Mouse (Mus musculus) CH12.LX (cell line): ENCODE measurements around the gene Mrps30. TPM values are rescaled to one million over a fixed set of nuclear protein-coding genes. Genes with fewer than 3 reads are reported as not detected.

Experiments used
- DNase-seq: peaks from one replicate; pipeline ENCODE4 v3.0.0-alpha.2; 2013; ENCODE audit errors: extremely low read depth
- H3K27ac ChIP-seq: 2 replicates; pipeline ENCODE4 v1.5.1; 2012; ENCODE audit warnings: low read depth, mild to moderate bottlenecking, control low read depth, moderate library complexity; ENCODE audit not compliant: insufficient read depth
- H3K27me3 ChIP-seq: replicated peaks from 2 replicates; pipeline ENCODE3; 2012; ENCODE audit warnings: inconsistent platforms
- H3K36me3 ChIP-seq, 2 experiments: replicated peaks in 1 of 2; 2 replicates each; pipeline versions ENCODE3 to v1.6.1; 2012; ENCODE audit warnings: inconsistent platforms in 1 of 2, low read length in 1 of 2, mild to moderate bottlenecking in 1 of 2, mixed read lengths in 1 of 2, moderate library complexity in 1 of 2; ENCODE audit not compliant: control insufficient read depth in 1 of 2, insufficient read depth in 1 of 2
- H3K4me1 ChIP-seq, 2 experiments: 2 replicates each; pipeline ENCODE4 v1.6.1; 2012; ENCODE audit warnings: inconsistent platforms in 1 of 2, moderate library complexity in 1 of 2; ENCODE audit not compliant: insufficient read depth in 2 of 2, control insufficient read depth in 1 of 2
- H3K4me2 ChIP-seq: 2 replicates; pipeline ENCODE4 v1.6.1; 2012; ENCODE audit warnings: low read depth, mild to moderate bottlenecking, control low read depth; ENCODE audit not compliant: poor library complexity, insufficient read depth, severe bottlenecking
- H3K4me3 ChIP-seq, 3 experiments: fragments of 150-350 bp in 1 of 3; sonication (generic) in 1 of 3; replicated peaks in 1 of 3; 2 replicates each; pipeline versions ENCODE3 to v1.5.1; 2011 to 2012; ENCODE audit warnings: low read depth in 2 of 3, low read length in 2 of 3, mild to moderate bottlenecking in 2 of 3, moderate library complexity in 2 of 3, control low read depth in 1 of 3, improper control_type of control experiment in 1 of 3, inconsistent platforms in 1 of 3, mixed read lengths in 1 of 3; ENCODE audit not compliant: poor library complexity in 1 of 3
- H3K79me2 ChIP-seq: replicated peaks from 2 replicates; pipeline ENCODE4 v1.6.1; 2012; ENCODE audit warnings: mild to moderate bottlenecking, moderate library complexity; ENCODE audit not compliant: control insufficient read depth, poor library complexity, insufficient read depth, severe bottlenecking; ENCODE audit errors: extremely low read depth
- H3K9ac ChIP-seq: 2 replicates; pipeline ENCODE4 v1.6.1; 2012; ENCODE audit warnings: low read depth, mild to moderate bottlenecking, control low read depth, moderate library complexity; ENCODE audit not compliant: insufficient read depth
- H3K9me3 ChIP-seq: replicated peaks from 2 replicates; pipeline ENCODE3; 2012; ENCODE audit warnings: low read length, inconsistent platforms, mixed read lengths
- CHD1 ChIP-seq: IDR thresholded peaks from 2 replicates; pipeline ENCODE4 v1.6.1; 2012; ENCODE audit warnings: low read depth, low read length, improper control_type of control experiment, inconsistent platforms
- CTCF ChIP-seq, 2 experiments: IDR thresholded peaks in 1 of 2; conservative IDR thresholded peaks in 1 of 2; 2 replicates each; pipeline ENCODE4 v1.5.1; 2011 to 2012; ENCODE audit warnings: low read depth in 2 of 2, low read length in 2 of 2, improper control_type of control experiment in 1 of 2, inconsistent platforms in 1 of 2, mild to moderate bottlenecking in 1 of 2, moderate library complexity in 1 of 2
- E2F4 ChIP-seq: IDR thresholded peaks from 2 replicates; pipeline ENCODE4 v1.6.1; 2011; ENCODE audit warnings: low read depth, low read length, improper control_type of control experiment; ENCODE audit not compliant: insufficient replicate concordance
- ELF1 ChIP-seq: IDR thresholded peaks from 2 replicates; pipeline ENCODE4 v1.6.1; 2014; ENCODE audit warnings: low read depth, mild to moderate bottlenecking, inconsistent platforms, low read length, improper control_type of control experiment
- EP300 ChIP-seq: IDR thresholded peaks from 2 replicates; pipeline ENCODE4 v1.6.1; 2011; ENCODE audit warnings: low read length, improper control_type of control experiment
- JUND ChIP-seq: conservative IDR thresholded peaks from 2 replicates; pipeline ENCODE4 v1.6.1; 2011; ENCODE audit warnings: low read depth, low read length, improper control_type of control experiment
- KAT2A ChIP-seq: IDR thresholded peaks from 2 replicates; pipeline ENCODE4 v1.6.1; 2012; ENCODE audit warnings: low read length, improper control_type of control experiment, inconsistent platforms; ENCODE audit not compliant: insufficient replicate concordance
- MXI1 ChIP-seq: IDR thresholded peaks from 2 replicates; pipeline ENCODE4 v1.6.1; 2011; ENCODE audit warnings: mild to moderate bottlenecking, low read depth, low read length, improper control_type of control experiment
- MYC ChIP-seq: IDR thresholded peaks from 2 replicates; pipeline ENCODE4 v1.6.1; 2011; ENCODE audit warnings: low read depth, mild to moderate bottlenecking, improper control_type of control experiment, low read length
- NELFE ChIP-seq: IDR thresholded peaks from 2 replicates; pipeline ENCODE4 v1.6.1; 2011; ENCODE audit warnings: low read depth, low read length, improper control_type of control experiment
- NRF1 ChIP-seq: IDR thresholded peaks from 2 replicates; pipeline ENCODE4 v1.6.1; 2014; ENCODE audit warnings: low read depth, mild to moderate bottlenecking, inconsistent platforms, low read length, improper control_type of control experiment, moderate library complexity
- POLR2AphosphoS2 ChIP-seq: IDR thresholded peaks from 2 replicates; pipeline ENCODE4 v1.6.1; 2011; ENCODE audit warnings: low read depth, low read length, improper control_type of control experiment
- RCOR1 ChIP-seq: conservative IDR thresholded peaks from 2 replicates; pipeline ENCODE4 v1.6.1; 2012; ENCODE audit warnings: low read depth, mild to moderate bottlenecking, inconsistent platforms, low read length, improper control_type of control experiment
- SIN3A ChIP-seq: IDR thresholded peaks from 2 replicates; pipeline ENCODE4 v1.6.1; 2012; ENCODE audit warnings: low read length, improper control_type of control experiment, inconsistent platforms
- SMC3 ChIP-seq: IDR thresholded peaks from 2 replicates; pipeline ENCODE4 v1.6.1; 2011; ENCODE audit warnings: low read depth, low read length, improper control_type of control experiment
- UBTF ChIP-seq: IDR thresholded peaks from 2 replicates; pipeline ENCODE4 v1.6.1; 2012; ENCODE audit warnings: low read depth, mild to moderate bottlenecking, inconsistent platforms, low read length, improper control_type of control experiment, moderate library complexity
- ZMIZ1 ChIP-seq: IDR thresholded peaks from 2 replicates; pipeline ENCODE4 v1.6.1; 2012; ENCODE audit warnings: low read depth, mild to moderate bottlenecking, inconsistent platforms, low read length, improper control_type of control experiment
- ZNF384 ChIP-seq: IDR thresholded peaks from 2 replicates; pipeline ENCODE4 v1.6.1; 2012; ENCODE audit warnings: low read depth, low read length, improper control_type of control experiment, inconsistent platforms
- dilution Hi-C: fragments of 300-500 bp; cut with MboI; formaldehyde crosslinking; loops from 2 replicates; pipeline ENCODE4 v1.14.3; 2020; ENCODE audit warnings: low sequenced_read_pairs; ENCODE audit not compliant: extremely low pct_unique_long_range_greater_than_20kb, extremely low pct_ligation_motif_present
- in situ Hi-C: fragments of 300-500 bp; cut with MboI; formaldehyde crosslinking; loops from 3 replicates; pipeline ENCODE4 v1.14.3; 2019; ENCODE audit warnings: low sequenced_read_pairs, low pct_ligation_motif_present, low pct_unique_long_range_greater_than_20kb, mixed read lengths
- polyA plus RNA-seq: library from polyadenylated mRNA; unstranded; fragments of >175 nt; gene quantifications from 2 replicates; pipeline ENCODE4 v1.2.1, GENCODE M21; 2012; ENCODE audit warnings: low read depth; ENCODE audit not compliant: insufficient read length
- total RNA-seq, 2 experiments: library from RNA; depleted of rRNA; stranded (reverse); fragments of 300-350 nt in 1 of 2; fragments of >200 nt in 1 of 2; gene quantifications; 2 replicates each; pipeline ENCODE4 v1.2.3; 2012 to 2014

Gene Mrps30
- total and polyA plus RNA-seq, 3 experiments: 35.5 to 48.7 (median 36.6) TPM

GRCm38 (mm10) chr13:118372871-118373270, 14.2 kb downstream of the Mrps30 start:
- Histone ChIP-seq H3K9ac (no peak overlapping the region), H3K27ac (no peak overlapping the region), H3K4me1 (no peaks in the 10 kb centered on the region), H3K36me3 (peaks cover 6 to 24% of the 10 kb centered on the region in 2 experiments), H3K27me3 (no peaks in the 10 kb centered on the region), H3K79me2 (no peaks in the 10 kb centered on the region), H3K9me3 (no peaks in the 10 kb centered on the region), H3K4me2 (no peak overlapping the region), H3K4me3 (no peak overlapping the region)
- in situ Hi-C loops: no loop called here
- DNase-seq: no peak
- dilution Hi-C loops: no loop called here
- TF ChIP-seq SIN3A (no peak), CHD1 (no peak), NELFE (no peak), POLR2AphosphoS2 (no peak), SMC3 (no peak), E2F4 (no peak), CTCF (conservative IDR thresholded peaks at IDR 0.05 in 1 of 2, IDR thresholded peaks at IDR 0.05 in 1 of 2; ENCODE audit: low read depth in 2 of 2, low read length in 2 of 2) (no peak), KAT2A (no peak)

- Histone ChIP-seq H3K4me2 (no peak overlapping the region), H3K27ac (no peak overlapping the region), H3K27me3 (no peaks in the 10 kb centered on the region), H3K9ac (no peak overlapping the region), H3K9me3 (peaks cover 3% of the 10 kb centered on the region), H3K36me3 (no peaks in the 10 kb centered on the region), H3K4me1 (no peaks in the 10 kb centered on the region), H3K4me3 (no peak overlapping the region), H3K79me2 (no peaks in the 10 kb centered on the region)
- in situ Hi-C loops: no loop called here
- DNase-seq: peak; percentile 17
- dilution Hi-C loops: no loop called here
- TF ChIP-seq CTCF (conservative IDR thresholded peaks at IDR 0.05 in 1 of 2, IDR thresholded peaks at IDR 0.05 in 1 of 2; ENCODE audit: low read depth in 2 of 2, low read length in 2 of 2): no peak
- TF ChIP-seq MYC: no peak
- no peak for TF ChIP-seq RCOR1
Observed at GRCm38 (mm10) chr13:118365774-118366173, 21.3 kb downstream of the Mrps30 start.

GRCm38 (mm10) chr13:118363342-118363741, 23.7 kb downstream of the Mrps30 start:
- in situ Hi-C loops: no loop called here
- dilution Hi-C loops: no loop called here
- TF ChIP-seq NRF1: no peak
- TF ChIP-seq ELF1: no peak
- no peak for TF ChIP-seq MXI1
- no peak for TF ChIP-seq UBTF
- no peak for TF ChIP-seq EP300
- TF ChIP-seq JUND: no peak
- TF ChIP-seq POLR2AphosphoS2: no peak
- no peak for TF ChIP-seq ZMIZ1
- no peak for TF ChIP-seq E2F4
- no peak for TF ChIP-seq SIN3A
- TF ChIP-seq ZNF384: no peak
- Histone ChIP-seq H3K4me3 (no peak overlapping the region), H3K27ac (no peak overlapping the region), H3K9ac (no peak overlapping the region), H3K4me1 (no peaks in the 10 kb centered on the region), H3K36me3 (no peaks in the 10 kb centered on the region), H3K9me3 (peaks cover 3% of the 10 kb centered on the region), H3K27me3 (no peaks in the 10 kb centered on the region), H3K79me2 (no peaks in the 10 kb centered on the region), H3K4me2 (no peak overlapping the region)
- no peak for DNase-seq
